Mouse (Mus musculus): ENCODE measurements around the gene Nsa2. TPM values are rescaled to one million over a fixed set of nuclear protein-coding genes. Genes with fewer than 3 reads are reported as not detected.

Gene Nsa2
- polyA plus RNA-seq, 1 experiment, result 257 TPM

DNA sequence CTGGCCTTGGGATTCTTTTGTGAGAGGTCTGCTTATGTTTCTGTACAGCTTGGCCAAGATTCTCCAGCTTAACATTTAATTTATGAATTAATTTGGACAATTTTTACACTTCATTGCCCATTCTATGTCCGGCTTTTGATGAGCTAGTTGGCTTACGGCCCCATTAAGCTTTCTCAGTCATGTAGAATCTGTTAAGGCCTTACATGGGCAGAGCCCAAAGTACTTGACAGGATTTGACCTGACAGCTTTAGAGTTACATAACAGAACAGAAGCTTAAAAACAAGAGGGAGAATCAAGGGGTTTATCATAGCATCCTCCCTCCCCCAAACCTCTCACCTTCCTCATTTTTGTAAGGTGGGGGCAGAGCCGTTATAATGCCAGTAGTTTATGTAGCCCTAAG lies 49.6 kb downstream of the Nsa2 start:
- Histone ChIP-seq H3K4me1 (ENCODE audit: control insufficient read depth, insufficient read depth, low read length) (no peaks in the 10 kb centered on the region), H3K27ac (ENCODE audit: insufficient read depth, low read depth, low read length) (no peak overlapping the region), H3K4me3 (ENCODE audit: insufficient read depth, low read length) (no peak overlapping the region)
- TF ChIP-seq POLR2A (IDR thresholded peaks at IDR 0.05; ENCODE audit: borderline replicate concordance, low read depth, low read length), result no peak
- no peak for TF ChIP-seq CTCF (IDR thresholded peaks at IDR 0.05; ENCODE audit: low read depth, low read length)

DNA sequence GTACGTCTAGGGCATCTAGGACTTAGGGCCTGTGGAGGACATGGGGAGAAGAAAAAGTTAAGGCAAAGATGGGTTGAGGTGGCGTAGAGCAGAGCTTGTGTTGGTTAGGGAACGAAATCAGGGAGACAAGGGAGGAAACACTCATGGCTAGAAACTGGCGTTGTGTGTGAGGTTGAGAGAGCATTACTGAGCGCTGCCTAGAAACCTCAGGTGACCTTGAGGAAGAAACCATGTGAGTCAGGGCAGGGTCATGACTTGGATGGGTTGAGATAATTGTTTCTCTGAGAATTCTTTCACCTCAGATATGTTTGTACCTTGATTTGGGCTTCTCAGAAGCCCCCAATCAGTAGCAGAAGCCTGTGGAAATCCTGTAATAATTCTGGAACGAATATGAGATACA lies 50.3 kb downstream of the Nsa2 start:
- TF ChIP-seq POLR2A (IDR thresholded peaks at IDR 0.05; ENCODE audit: borderline replicate concordance, low read depth, low read length) (no peak), CTCF (IDR thresholded peaks at IDR 0.05; ENCODE audit: low read depth, low read length) (no peak)
- no peak overlapping the region for H3K4me3 ChIP-seq (ENCODE audit: insufficient read depth, low read length)
- no peaks in the 10 kb centered on the region for H3K4me1 ChIP-seq (ENCODE audit: control insufficient read depth, insufficient read depth, low read length)
- H3K27ac ChIP-seq (ENCODE audit: insufficient read depth, low read depth, low read length), result no peak overlapping the region

DNA sequence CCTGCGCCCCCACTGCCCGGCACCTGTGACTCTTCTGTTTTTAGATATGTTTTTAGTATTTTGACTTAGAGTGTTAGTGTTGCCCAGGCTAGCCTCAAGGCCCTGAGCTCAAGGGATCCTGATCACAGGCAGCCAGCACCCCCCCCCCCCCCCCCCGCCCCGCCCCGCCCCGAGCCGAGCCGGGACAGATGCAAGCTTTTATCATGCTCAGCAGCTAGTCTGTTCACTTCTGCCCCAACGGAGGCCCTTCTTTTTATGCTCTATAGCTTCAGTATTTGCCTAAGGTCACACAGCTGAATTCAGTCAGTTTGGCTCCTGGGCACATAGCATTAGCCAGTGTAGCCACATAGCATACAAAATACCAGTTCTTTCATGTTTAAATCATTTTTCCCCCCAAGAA lies 51.4 kb downstream of the Nsa2 start:
- H3K4me1 ChIP-seq (ENCODE audit: control insufficient read depth, insufficient read depth, low read length), result no peaks in the 10 kb centered on the region
- H3K4me3 ChIP-seq (ENCODE audit: insufficient read depth, low read length), result no peak overlapping the region
- H3K27ac ChIP-seq (ENCODE audit: insufficient read depth, low read depth, low read length), result no peak overlapping the region
- no peak for TF ChIP-seq CTCF (IDR thresholded peaks at IDR 0.05; ENCODE audit: low read depth, low read length)
- TF ChIP-seq POLR2A (IDR thresholded peaks at IDR 0.05; ENCODE audit: borderline replicate concordance, low read depth, low read length), result no peak

DNA sequence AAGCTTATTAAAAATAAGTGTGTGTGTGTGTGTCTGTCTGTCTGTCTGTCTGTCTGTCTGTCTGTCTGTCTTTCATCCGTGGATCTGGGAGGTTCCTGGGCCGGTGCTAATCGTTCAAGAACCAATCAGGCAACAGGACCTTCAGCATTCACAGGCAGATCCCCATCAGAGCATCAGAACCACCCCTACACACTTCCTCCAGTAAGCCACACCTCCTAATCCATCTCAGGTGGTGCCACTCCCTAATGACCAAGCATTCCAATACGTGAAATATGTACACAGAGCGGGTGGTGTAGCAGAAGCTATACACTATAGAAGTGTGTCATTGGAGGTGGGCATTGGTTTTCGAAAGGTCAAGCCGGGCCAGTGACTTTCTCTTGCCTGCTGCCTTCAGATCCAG lies 55.3 kb downstream of the Nsa2 start:
- H3K4me1 ChIP-seq (ENCODE audit: control insufficient read depth, insufficient read depth, low read length), result no peaks in the 10 kb centered on the region
- H3K4me3 ChIP-seq (ENCODE audit: insufficient read depth, low read length), result no peak overlapping the region
- no peak for TF ChIP-seq POLR2A (IDR thresholded peaks at IDR 0.05; ENCODE audit: borderline replicate concordance, low read depth, low read length)
- no peak for TF ChIP-seq CTCF (IDR thresholded peaks at IDR 0.05; ENCODE audit: low read depth, low read length)
- no peak overlapping the region for H3K27ac ChIP-seq (ENCODE audit: insufficient read depth, low read depth, low read length)

DNA sequence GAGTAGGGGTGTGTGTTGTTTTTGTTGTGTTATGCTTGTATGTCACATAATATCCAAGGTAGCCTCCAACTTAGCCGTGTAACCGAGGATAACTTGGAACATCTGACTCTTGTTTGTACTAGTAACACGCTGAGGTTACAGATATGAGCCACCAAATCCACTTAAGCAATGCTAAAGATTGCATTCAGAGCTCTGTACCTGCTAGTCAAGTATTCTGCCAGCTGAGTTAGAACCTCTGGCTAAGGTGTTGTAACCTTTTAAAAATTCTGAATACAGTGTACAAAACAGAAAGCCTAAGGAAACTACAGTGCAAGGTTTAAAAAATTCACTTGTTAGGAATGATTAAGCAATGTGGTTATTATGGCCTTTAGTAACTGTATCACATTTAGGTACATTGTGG lies 57.1 kb downstream of the Nsa2 start:
- TF ChIP-seq POLR2A (IDR thresholded peaks at IDR 0.05; ENCODE audit: borderline replicate concordance, low read depth, low read length) (no peak), CTCF (IDR thresholded peaks at IDR 0.05; ENCODE audit: low read depth, low read length) (no peak)
- Histone ChIP-seq H3K4me3 (ENCODE audit: insufficient read depth, low read length) (no peak overlapping the region), H3K4me1 (ENCODE audit: control insufficient read depth, insufficient read depth, low read length) (no peaks in the 10 kb centered on the region)

DNA sequence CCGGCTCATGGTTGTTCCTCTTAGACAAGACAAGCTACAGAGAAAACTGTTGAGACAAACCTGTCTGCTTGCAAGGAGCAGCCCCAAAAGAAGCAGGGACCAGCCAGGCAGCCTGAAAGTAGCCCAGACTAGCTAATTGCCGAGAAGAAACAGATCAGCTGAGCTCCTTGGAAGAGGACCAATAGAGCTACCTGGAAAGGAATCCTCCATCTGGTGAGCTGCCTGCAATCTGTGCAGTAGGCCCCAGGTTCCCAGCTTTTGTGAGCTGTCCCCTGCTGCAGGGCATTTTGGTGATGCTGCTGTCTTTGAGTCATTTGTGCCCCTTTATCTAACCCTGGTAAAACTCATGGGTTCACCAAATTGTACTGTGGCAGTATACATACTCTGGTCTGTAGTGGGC lies 57.5 kb downstream of the Nsa2 start:
- TF ChIP-seq CTCF (IDR thresholded peaks at IDR 0.05; ENCODE audit: low read depth, low read length) (no peak), POLR2A (IDR thresholded peaks at IDR 0.05; ENCODE audit: borderline replicate concordance, low read depth, low read length) (no peak)
- no peak overlapping the region for H3K27ac ChIP-seq (ENCODE audit: insufficient read depth, low read depth, low read length)
- no peak overlapping the region for H3K4me3 ChIP-seq (ENCODE audit: insufficient read depth, low read length)
- no peaks in the 10 kb centered on the region for H3K4me1 ChIP-seq (ENCODE audit: control insufficient read depth, insufficient read depth, low read length)

More for the DNA sequence above, 57.1 kb downstream of the Nsa2 start:
- H3K27ac ChIP-seq (ENCODE audit: insufficient read depth, low read depth, low read length), result no peak overlapping the region

Other genes starting within 250 kb of the Nsa2 start
- gene Gcnt4, start 213.2 kb downstream of the Nsa2 start, polyA plus RNA-seq (2012; ENCODE audit: insufficient read depth, insufficient read length, missing spikeins), result not detected in 2 replicates
- not detected in 2 replicates for gene 1700029F12Rik, start 103.6 kb downstream of the Nsa2 start, polyA plus RNA-seq (2012; ENCODE audit: insufficient read depth, insufficient read length, missing spikeins)
- gene Fam169a, start 70.7 kb downstream of the Nsa2 start, polyA plus RNA-seq (2012; ENCODE audit: insufficient read depth, insufficient read length, missing spikeins), result not detected in 2 replicates
- gene Gm6169, start 38.7 kb downstream of the Nsa2 start, polyA plus RNA-seq (2012; ENCODE audit: insufficient read depth, insufficient read length, missing spikeins), result 53.6 and 67.9 TPM in 2 replicates
- gene Gfm2, start within 50 bp of the Nsa2 start, polyA plus RNA-seq (2012; ENCODE audit: insufficient read depth, insufficient read length, missing spikeins), result 20.0 and 24.4 TPM in 2 replicates
- gene Hexb, start 60.4 kb upstream of the Nsa2 start, polyA plus RNA-seq (2012; ENCODE audit: insufficient read depth, insufficient read length, missing spikeins), result 312 and 325 TPM in 2 replicates
- 9.2 and 10.7 TPM in 2 replicates for gene Enc1, start 103.2 kb upstream of the Nsa2 start, polyA plus RNA-seq (2012; ENCODE audit: insufficient read depth, insufficient read length, missing spikeins)

Measured in bone marrow macrophage, adult 2 months (primary cell).